Mouse (Mus musculus): ENCODE measurements around the gene Irf4.
A peak's percentile ranks its signal among the peaks of the same experiment; 100 is the strongest.

The Irf4 gene

GRCm38 (mm10) chr13:30749021-30749556 is at the start of gene Irf4:
TSS of gene Irf4 (plus strand) at chr13:30749226.
- peak; percentile 26 to 82 for DNase-seq (ENCODE audit: low spot score in 2 of 2)

GRCm38 (mm10) chr13:30702695-30703094 is 46.3 kb upstream of the Irf4 start:
- DNase-seq (ENCODE audit: low spot score in 2 of 2) = no peak

- DNase-seq (ENCODE audit: low spot score in 2 of 2) = no peak
These were observed 44.6 kb upstream of the Irf4 start for GRCm38 (mm10) chr13:30704246-30705095.

- no peak for DNase-seq (ENCODE audit: low spot score in 2 of 2)
These were observed 38.0 kb upstream of the Irf4 start for GRCm38 (mm10) chr13:30711066-30711465.

GRCm38 (mm10) chr13:30711711-30712110 is 37.3 kb upstream of the Irf4 start:
- no peak for DNase-seq (ENCODE audit: low spot score in 2 of 2)

GRCm38 (mm10) chr13:30712280-30712679 is 36.7 kb upstream of the Irf4 start:
- no peak for DNase-seq (ENCODE audit: low spot score in 2 of 2)

GRCm38 (mm10) chr13:30713621-30714020 is 35.4 kb upstream of the Irf4 start:
- DNase-seq (ENCODE audit: low spot score in 2 of 2) = no peak

GRCm38 (mm10) chr13:30714552-30714951 is 34.5 kb upstream of the Irf4 start:
- no peak for DNase-seq (ENCODE audit: low spot score in 2 of 2)

- DNase-seq (ENCODE audit: low spot score in 2 of 2) = no peak
These were observed 34.0 kb upstream of the Irf4 start for GRCm38 (mm10) chr13:30715060-30715459.

- DNase-seq (ENCODE audit: low spot score in 2 of 2) = no peak
These were observed 33.5 kb upstream of the Irf4 start for GRCm38 (mm10) chr13:30715573-30715972.

GRCm38 (mm10) chr13:30716611-30717010 is 32.4 kb upstream of the Irf4 start:
- no peak for DNase-seq (ENCODE audit: low spot score in 2 of 2)

- DNase-seq (ENCODE audit: low spot score in 2 of 2) = no peak
These were observed 26.4 kb upstream of the Irf4 start for GRCm38 (mm10) chr13:30722601-30723000.

GRCm38 (mm10) chr13:30723258-30723657 is 25.8 kb upstream of the Irf4 start:
- no peak for DNase-seq (ENCODE audit: low spot score in 2 of 2)

- no peak for DNase-seq (ENCODE audit: low spot score in 2 of 2)
These were observed 25.2 kb upstream of the Irf4 start for GRCm38 (mm10) chr13:30723858-30724257.

- DNase-seq (ENCODE audit: low spot score in 2 of 2) = no peak
These were observed 24.2 kb upstream of the Irf4 start for GRCm38 (mm10) chr13:30724691-30725271.

GRCm38 (mm10) chr13:30726879-30727278 is 22.1 kb upstream of the Irf4 start:
- DNase-seq (ENCODE audit: low spot score in 2 of 2) = no peak

- DNase-seq (ENCODE audit: low spot score in 2 of 2) = peak in 1 of 2 experiments; percentile 50
These were observed 20.9 kb upstream of the Irf4 start for GRCm38 (mm10) chr13:30728155-30728554.

- DNase-seq (ENCODE audit: low spot score in 2 of 2) = no peak
These were observed 19.8 kb upstream of the Irf4 start for GRCm38 (mm10) chr13:30729245-30729644.

- DNase-seq (ENCODE audit: low spot score in 2 of 2) = peak in 1 of 2 experiments; percentile 34
These were observed 18.8 kb upstream of the Irf4 start for GRCm38 (mm10) chr13:30730104-30730793.

GRCm38 (mm10) chr13:30732709-30733445 is 16.1 kb upstream of the Irf4 start:
- no peak for DNase-seq (ENCODE audit: low spot score in 2 of 2)

GRCm38 (mm10) chr13:30736721-30737120 is 12.3 kb upstream of the Irf4 start:
- peak in 1 of 2 experiments; percentile 32 for DNase-seq (ENCODE audit: low spot score in 2 of 2)

GRCm38 (mm10) chr13:30737257-30737656 is 11.8 kb upstream of the Irf4 start:
- DNase-seq (ENCODE audit: low spot score in 2 of 2) = no peak
